Mouse (Mus musculus): ENCODE results near the gene Pcsk2. TPM values are rescaled to one million over a fixed set of nuclear protein-coding genes. Genes with fewer than 3 reads are reported as not detected.

Gene Pcsk2
- total and polyA plus RNA-seq, 3 experiments, result not detected

- Histone ChIP-seq H3K27me3 (ENCODE audit: control insufficient read depth, insufficient read depth, low read length) (no peaks in the 10 kb centered on the region), H3K27ac (no peak overlapping the region), H3K4me3 (no peak overlapping the region), H3K36me3 (ENCODE audit: control insufficient read depth, insufficient read depth, low read length) (no peaks in the 10 kb centered on the region), H3K79me2 (replicated peaks; ENCODE audit: control insufficient read depth, insufficient read depth, low read length) (no peaks in the 10 kb centered on the region), H3K9ac (ENCODE audit: low read depth, low read length) (no peak overlapping the region), H3K4me1 (ENCODE audit: control insufficient read depth, insufficient read depth, low read length) (no peaks in the 10 kb centered on the region)
- DNase-seq, result no peak
- TF ChIP-seq POLR2A (IDR thresholded peaks at IDR 0.05; ENCODE audit: insufficient read depth, low read depth, low read length), result no peak
- intact Hi-C loops (cut with DNase I), result no loop called here
- 69% methylated on average over 5 of the region's 5 CpGs for WGBS
These were observed 196.5 kb downstream of the Pcsk2 start for GRCm38 (mm10) chr2:143742436-143742835.

- H3K27ac ChIP-seq, result no peak overlapping the region
- WGBS, result 66% methylated on average over 4 of the region's 4 CpGs
- intact Hi-C loops (cut with DNase I), result no loop called here
- no peak overlapping the region for H3K4me3 ChIP-seq
- no peaks in the 10 kb centered on the region for H3K79me2 ChIP-seq (replicated peaks; ENCODE audit: control insufficient read depth, insufficient read depth, low read length)
- no peak for TF ChIP-seq EP300 (IDR thresholded peaks at IDR 0.05; ENCODE audit: insufficient read depth, low read depth, low read length)
- TF ChIP-seq CTCF (IDR thresholded peaks at IDR 0.05), result no peak
- TF ChIP-seq POLR2A (IDR thresholded peaks at IDR 0.05; ENCODE audit: insufficient read depth, low read depth, low read length), result no peak
- DNase-seq, result no peak
- no peaks in the 10 kb centered on the region for H3K36me3 ChIP-seq (ENCODE audit: control insufficient read depth, insufficient read depth, low read length)
- no peaks in the 10 kb centered on the region for H3K4me1 ChIP-seq (ENCODE audit: control insufficient read depth, insufficient read depth, low read length)
- no peak overlapping the region for H3K9ac ChIP-seq (ENCODE audit: low read depth, low read length)
- no peaks in the 10 kb centered on the region for H3K27me3 ChIP-seq (ENCODE audit: control insufficient read depth, insufficient read depth, low read length)
These were observed 197.1 kb downstream of the Pcsk2 start for GRCm38 (mm10) chr2:143743081-143743480.

- intact Hi-C loops (cut with DNase I), result no loop called here
- WGBS, result 74% methylated on average over 9 of the region's 9 CpGs
These were observed 206.3 kb downstream of the Pcsk2 start for GRCm38 (mm10) chr2:143752051-143752788.

GRCm38 (mm10) chr2:143776448-143776847 is 230.5 kb downstream of the Pcsk2 start:
- no peak for TF ChIP-seq EP300 (IDR thresholded peaks at IDR 0.05; ENCODE audit: insufficient read depth, low read depth, low read length)
- peak; percentile 52 for TF ChIP-seq CTCF (IDR thresholded peaks at IDR 0.05)
- DNase-seq, result no peak
- Histone ChIP-seq H3K27ac (no peak overlapping the region), H3K9ac (ENCODE audit: low read depth, low read length) (no peak overlapping the region), H3K79me2 (replicated peaks; ENCODE audit: control insufficient read depth, insufficient read depth, low read length) (no peaks in the 10 kb centered on the region), H3K27me3 (ENCODE audit: control insufficient read depth, insufficient read depth, low read length) (no peaks in the 10 kb centered on the region), H3K36me3 (ENCODE audit: control insufficient read depth, insufficient read depth, low read length) (no peaks in the 10 kb centered on the region), H3K4me3 (no peak overlapping the region), H3K4me1 (ENCODE audit: control insufficient read depth, insufficient read depth, low read length) (no peaks in the 10 kb centered on the region)
- intact Hi-C loops (cut with DNase I), result no loop called here
- WGBS, result 8% methylated on average over 4 of the region's 4 CpGs

More at GRCm38 (mm10) chr2:143752051-143752788, 206.3 kb downstream of the Pcsk2 start:
- H3K79me2 ChIP-seq (replicated peaks; ENCODE audit: control insufficient read depth, insufficient read depth, low read length), result no peaks in the 10 kb centered on the region
- no peaks in the 10 kb centered on the region for H3K36me3 ChIP-seq (ENCODE audit: control insufficient read depth, insufficient read depth, low read length)
- no peak for TF ChIP-seq EP300 (IDR thresholded peaks at IDR 0.05; ENCODE audit: insufficient read depth, low read depth, low read length)
- no peak overlapping the region for H3K27ac ChIP-seq
- H3K27me3 ChIP-seq (ENCODE audit: control insufficient read depth, insufficient read depth, low read length), result no peaks in the 10 kb centered on the region
- no peak overlapping the region for H3K4me3 ChIP-seq
- no peaks in the 10 kb centered on the region for H3K4me1 ChIP-seq (ENCODE audit: control insufficient read depth, insufficient read depth, low read length)
- no peak for DNase-seq
- H3K9ac ChIP-seq (ENCODE audit: low read depth, low read length), result no peak overlapping the region

GRCm38 (mm10) chr2:143780310-143780709 is 234.4 kb downstream of the Pcsk2 start:
- TF ChIP-seq CTCF (IDR thresholded peaks at IDR 0.05) (no peak), EP300 (IDR thresholded peaks at IDR 0.05; ENCODE audit: insufficient read depth, low read depth, low read length) (no peak)
- Histone ChIP-seq H3K36me3 (ENCODE audit: control insufficient read depth, insufficient read depth, low read length) (no peaks in the 10 kb centered on the region), H3K4me1 (ENCODE audit: control insufficient read depth, insufficient read depth, low read length) (no peaks in the 10 kb centered on the region), H3K27me3 (ENCODE audit: control insufficient read depth, insufficient read depth, low read length) (no peaks in the 10 kb centered on the region), H3K9ac (ENCODE audit: low read depth, low read length) (no peak overlapping the region), H3K27ac (no peak overlapping the region), H3K4me3 (no peak overlapping the region), H3K79me2 (replicated peaks; ENCODE audit: control insufficient read depth, insufficient read depth, low read length) (no peaks in the 10 kb centered on the region)
- WGBS, result 71% methylated on average over 2 of the region's 2 CpGs
- intact Hi-C loops (cut with DNase I), result no loop called here
- DNase-seq, result no peak

GRCm38 (mm10) chr2:143789911-143790310 is 244.0 kb downstream of the Pcsk2 start:
- DNase-seq, result no peak
- TF ChIP-seq POLR2A (IDR thresholded peaks at IDR 0.05; ENCODE audit: insufficient read depth, low read depth, low read length), result no peak
- no peak for TF ChIP-seq EP300 (IDR thresholded peaks at IDR 0.05; ENCODE audit: insufficient read depth, low read depth, low read length)
- no peak for TF ChIP-seq CTCF (IDR thresholded peaks at IDR 0.05)
- Histone ChIP-seq H3K27ac (no peak overlapping the region), H3K79me2 (replicated peaks; ENCODE audit: control insufficient read depth, insufficient read depth, low read length) (no peaks in the 10 kb centered on the region), H3K4me3 (no peak overlapping the region), H3K27me3 (ENCODE audit: control insufficient read depth, insufficient read depth, low read length) (no peaks in the 10 kb centered on the region), H3K36me3 (ENCODE audit: control insufficient read depth, insufficient read depth, low read length) (no peaks in the 10 kb centered on the region), H3K9ac (ENCODE audit: low read depth, low read length) (no peak overlapping the region), H3K4me1 (ENCODE audit: control insufficient read depth, insufficient read depth, low read length) (no peaks in the 10 kb centered on the region; the same call in 1 of the 2 replicates)
- intact Hi-C loops (cut with DNase I), result no loop called here
- 71% methylated on average over 5 of the region's 5 CpGs for WGBS
